Mouse (Mus musculus) central nervous system, embryonic 18 days (tissue): Measurements from ENCODE around the gene Gatm. TPM values are rescaled to one million over a fixed set of nuclear protein-coding genes. Genes with fewer than 3 reads are reported as not detected.

Experiments used
- polyA plus RNA-seq: library from polyadenylated mRNA; depleted of rRNA; stranded (reverse); fragments of >200 nt; gene quantifications from 2 replicates; pipeline ENCODE4 v1.2.3, GENCODE M21; 2012; rRNA removed

Gatm gene
- 42.5 and 45.0 TPM in 2 replicates for polyA plus RNA-seq

GRCm38 (mm10) chr2:122610746-122611653 is at the start of gene Gatm:
Gene Gatm, minus strand, starts transcription at chr2:122611303.

GRCm38 (mm10) chr2:122636686-122637085 is 25.6 kb upstream of the Gatm start, which contains the start of gene AA467197:
Gene AA467197, plus strand, starts transcription at chr2:122636986.

Other genes with a start within 250 kb of the Gatm start
- 64.9 and 65.5 TPM in 2 replicates for gene Shf, start 242.1 kb downstream of the Gatm start, polyA plus RNA-seq
- 0.21 and 0.44 TPM in 2 replicates for gene Slc28a2, start 184.8 kb downstream of the Gatm start, polyA plus RNA-seq
- gene Gm14085, start 126.4 kb downstream of the Gatm start, polyA plus RNA-seq, result 0.04 TPM in 1 of 2 replicates, not detected in the other
- gene AA467197, start 25.7 kb upstream of the Gatm start, polyA plus RNA-seq, result 0.27 and 0.31 TPM in 2 replicates
- gene Slc30a4, start 91.4 kb upstream of the Gatm start, polyA plus RNA-seq, result 16.2 and 17.2 TPM in 2 replicates
- gene Bloc1s6, start 127.2 kb upstream of the Gatm start, polyA plus RNA-seq, result 66.7 and 67.8 TPM in 2 replicates
- gene Sqor, start 153.9 kb upstream of the Gatm start, polyA plus RNA-seq, result 2.3 TPM in 2 replicates